ENCODE assay signal across 9 mouse cellular contexts in genomic region chr4:45530662-45531542, GRCm38 (mm10). TPM values are rescaled to one million over a fixed set of nuclear protein-coding genes. Genes with fewer than 3 reads are reported as not detected.
DNase-seq lines count a peak whose midpoint lies in the region; ATAC-seq and TF ChIP-seq lines count a peak whose summit lies in the region.
"Had no signal": no experiment of that assay in that cellular context is flagged by ENCODE, and none has a peak within 500 bp of the region (broad histone marks: within the 10 kb centered on the region; RNA-seq: fewer than 3 reads in every experiment).

No protein-coding gene starts in this region.

- no peaks in the 10 kb centered on the region for H3K9me3 ChIP-seq in embryonic facial prominence, embryonic 13.5 days
- no peaks in the 10 kb centered on the region for H3K9me3 ChIP-seq in limb, embryonic 11.5 days (ENCODE audit: control insufficient read depth, low read length)
- no peaks in the 10 kb centered on the region for H3K9me3 ChIP-seq in midbrain, embryonic 13.5 days

- ATAC-seq in embryonic facial prominence, embryonic 13.5 days (ENCODE audit: insufficient number of reproducible peaks, insufficient read depth, low FRiP score, low TSS enrichment, low read depth) = peak; percentile 87
- ATAC-seq in limb, embryonic 11.5 days (ENCODE audit: insufficient number of reproducible peaks, low FRiP score, low TSS enrichment, low read depth) = peak; percentile 83
- ATAC-seq in midbrain, embryonic 13.5 days = peak; percentile 93

- H3K36me3 ChIP-seq in embryonic facial prominence, embryonic 13.5 days = no peaks in the 10 kb centered on the region
- H3K36me3 ChIP-seq in heart, adult 2 months (ENCODE audit: control insufficient read depth, insufficient read depth, low read length) = peaks cover 2% of the 10 kb centered on the region
- no peaks in the 10 kb centered on the region for H3K36me3 ChIP-seq in kidney, adult 2 months (ENCODE audit: control insufficient read depth, insufficient read depth, low read length)
- no peaks in the 10 kb centered on the region for H3K36me3 ChIP-seq in limb, embryonic 11.5 days (ENCODE audit: control insufficient read depth, insufficient read depth, low read length)
- H3K36me3 ChIP-seq in midbrain, embryonic 13.5 days = no peaks in the 10 kb centered on the region
- H3K36me3 ChIP-seq in small intestine, adult 2 months (ENCODE audit: control insufficient read depth, insufficient read depth, low read length) = no peaks in the 10 kb centered on the region
- H3K36me3 ChIP-seq: G1E had no signal

- peak; percentile 71 for TF ChIP-seq EP300 in heart, adult 2 months (IDR thresholded peaks at IDR 0.05; ENCODE audit: insufficient read depth, low read depth, low read length)

- TF ChIP-seq CTCF in heart, adult 2 months (IDR thresholded peaks at IDR 0.05) = peak; percentile 55
- TF ChIP-seq CTCF in kidney, adult 2 months (conservative IDR thresholded peaks at IDR 0.05; ENCODE audit: insufficient read depth, insufficient read length, low read depth, low read length) = no peak
- no peak for TF ChIP-seq CTCF in small intestine, adult 2 months (IDR thresholded peaks at IDR 0.05; ENCODE audit: extremely low read depth, insufficient read length, insufficient replicate concordance, low read depth, low read length)

- intact Hi-C loops in heart, adult 2 months (cut with DNase I) = loop anchor here (2.0 to 10.0 kb wide), 4 partner anchors 94 to 516 kb away; partner anchors contain the start of genes Dcaf10, Exosc3, Polr1e and Tomm5

- TF ChIP-seq POLR2A in heart, adult 2 months (IDR thresholded peaks at IDR 0.05; ENCODE audit: insufficient read depth, low read depth, low read length) = peak; percentile 72
- TF ChIP-seq POLR2A in kidney, adult 2 months (IDR thresholded peaks at IDR 0.05; ENCODE audit: low read depth, low read length) = peak; percentile 88
- TF ChIP-seq POLR2A in small intestine, adult 2 months (IDR thresholded peaks at IDR 0.05; ENCODE audit: low read depth, low read length) = peak; percentile 83

- no peaks in the 10 kb centered on the region for H3K27me3 ChIP-seq in embryonic facial prominence, embryonic 13.5 days
- H3K27me3 ChIP-seq in heart, adult 2 months (ENCODE audit: control insufficient read depth, insufficient read depth, low read length) = no peaks in the 10 kb centered on the region
- H3K27me3 ChIP-seq in kidney, adult 2 months (replicated peaks; ENCODE audit: control insufficient read depth, insufficient read depth, low read length) = no peaks in the 10 kb centered on the region
- H3K27me3 ChIP-seq in limb, embryonic 11.5 days (ENCODE audit: control insufficient read depth, insufficient read depth, low read length) = no peaks in the 10 kb centered on the region
- peaks cover 39% of the 10 kb centered on the region for H3K27me3 ChIP-seq in midbrain, embryonic 13.5 days
- no peaks in the 10 kb centered on the region for H3K27me3 ChIP-seq in small intestine, adult 2 months (ENCODE audit: control insufficient read depth, insufficient read depth, low read length)

- H3K79me2 ChIP-seq in heart, adult 2 months (replicated peaks; ENCODE audit: control insufficient read depth, insufficient read depth, low read length) = no peaks in the 10 kb centered on the region

- peak; percentile 94 for DNase-seq in 3T3-L1 (ENCODE audit: low read depth, low spot score)
- peak; percentile 95 to 96 for DNase-seq in adrenal gland, postnatal 4 days (ENCODE audit: low spot score in 2 of 2)
- peak; percentile 94 for DNase-seq in heart, adult 2 months
- peak; percentile 98 for DNase-seq in kidney, adult 2 months
- DNase-seq in limb, embryonic 11.5 days (ENCODE audit: low spot score) = peak; percentile 98

- peak overlapping the region; percentile 91 for H3K27ac ChIP-seq in embryonic facial prominence, embryonic 13.5 days
- peak overlapping the region; percentile 93 for H3K27ac ChIP-seq in heart, adult 2 months
- peak overlapping the region; percentile 97 for H3K27ac ChIP-seq in kidney, adult 2 months (ENCODE audit: insufficient read depth, low read depth, low read length)
- H3K27ac ChIP-seq in limb, embryonic 11.5 days (replicated peaks; ENCODE audit: low read depth, low read length) = peak overlapping the region; percentile 88
- H3K27ac ChIP-seq in midbrain, embryonic 13.5 days = peak overlapping the region; percentile 79
- peak overlapping the region; percentile 98 for H3K27ac ChIP-seq in small intestine, adult 2 months (ENCODE audit: insufficient read depth, low read depth, low read length)

- peak overlapping the region; percentile 62 for H3K4me3 ChIP-seq in embryonic facial prominence, embryonic 13.5 days
- H3K4me3 ChIP-seq in heart, adult 2 months = peak overlapping the region; percentile 86
- peak overlapping the region; percentile 89 for H3K4me3 ChIP-seq in kidney, adult 2 months (ENCODE audit: insufficient read depth, low read depth, low read length)
- H3K4me3 ChIP-seq in limb, embryonic 11.5 days (ENCODE audit: low read depth, low read length) = peak overlapping the region; percentile 70
- H3K4me3 ChIP-seq in midbrain, embryonic 13.5 days (replicated peaks) = peak overlapping the region; percentile 54
- peak overlapping the region; percentile 95 for H3K4me3 ChIP-seq in small intestine, adult 2 months (ENCODE audit: low read depth, low read length)

- peaks cover 62% of the 10 kb centered on the region for H3K4me1 ChIP-seq in embryonic facial prominence, embryonic 13.5 days
- peaks cover 14% of the 10 kb centered on the region for H3K4me1 ChIP-seq in heart, adult 2 months (ENCODE audit: control insufficient read depth, insufficient read depth, low read length)
- H3K4me1 ChIP-seq in kidney, adult 2 months (ENCODE audit: control insufficient read depth, insufficient read depth, low read length) = peaks cover 27% of the 10 kb centered on the region
- H3K4me1 ChIP-seq in limb, embryonic 11.5 days (ENCODE audit: control insufficient read depth, insufficient read depth, low read length) = peaks cover 35% of the 10 kb centered on the region
- H3K4me1 ChIP-seq in midbrain, embryonic 13.5 days (replicated peaks) = peaks cover 57% of the 10 kb centered on the region
- peaks cover 23% of the 10 kb centered on the region for H3K4me1 ChIP-seq in small intestine, adult 2 months (ENCODE audit: control insufficient read depth, insufficient read depth, insufficient read length, low read length)

- H3K4me2 ChIP-seq in embryonic facial prominence, embryonic 13.5 days = peak overlapping the region; percentile 92
- H3K4me2 ChIP-seq in limb, embryonic 11.5 days (ENCODE audit: low read depth, severe bottlenecking) = peak overlapping the region; percentile 99
- H3K4me2 ChIP-seq in midbrain, embryonic 13.5 days (replicated peaks) = peak overlapping the region; percentile 80

- H3K9ac ChIP-seq in embryonic facial prominence, embryonic 13.5 days = peak overlapping the region; percentile 90
- peak overlapping the region; percentile 93 for H3K9ac ChIP-seq in heart, adult 2 months (ENCODE audit: low read depth, low read length)
- H3K9ac ChIP-seq in limb, embryonic 11.5 days (ENCODE audit: low read length) = peak overlapping the region; percentile 78
- peak overlapping the region; percentile 82 for H3K9ac ChIP-seq in midbrain, embryonic 13.5 days (replicated peaks)

- whole genome bisulfite sequencing in embryonic facial prominence, embryonic 13.5 days = under 1% methylated on average over 49 of the region's 68 CpGs
- WGBS in heart, adult 2 months = under 1% methylated on average over 54 of the region's 68 CpGs
- under 1% methylated on average over 63 of the region's 68 CpGs for WGBS in kidney, adult 2 months
- under 1% methylated on average over 41 of the region's 68 CpGs for WGBS in limb, embryonic 11.5 days
- WGBS in midbrain, embryonic 13.5 days = under 1% methylated on average over 46 of the region's 68 CpGs
- WGBS in small intestine, adult 2 months = 1% methylated on average over 67 of the region's 68 CpGs

RNA-seq across cellular contexts. Expression of gene Shb, which starts 1.4 kb away (rescaled TPM):
- total RNA-seq in adrenal gland, postnatal 4 days (2021) = 10 to 100 TPM; 52.3 to 55.3 TPM
- 3.8 and 4.2 TPM in 2 replicates for polyA plus RNA-seq in embryonic facial prominence, embryonic 13.5 days (2015; fragmentation: Nextera tagmentation; extraction: Ambion mirVana)
- total RNA-seq in heart, adult 2 months (2021) = 10 to 100 TPM; 27.2 to 43.0 TPM
- 19.2 and 19.4 TPM in 2 replicates for polyA plus RNA-seq in heart, adult 2 months (2012; rRNA removed)
- 57.1 and 59.4 TPM in 2 replicates for polyA plus RNA-seq in kidney, adult 2 months (2012; rRNA removed)
- 6.4 and 6.5 TPM in 2 replicates for polyA plus RNA-seq in limb, embryonic 11.5 days (2014; fragmentation: Nextera tagmentation; extraction: Ambion mirVana)
- 2.7 and 3.6 TPM in 2 replicates for polyA plus RNA-seq in midbrain, embryonic 13.5 days (2015; fragmentation: Nextera tagmentation; extraction: Ambion mirVana)
- 33.0 and 71.5 TPM in 2 replicates for polyA plus RNA-seq in small intestine, adult 2 months (2012; rRNA removed)
- total RNA-seq: G1E had no signal
- polyA plus RNA-seq: G1E had no signal

Comparison
In these comparisons a context has a peak if more than half of its experiments do, and no peak if none do; other contexts are left out.
1. Peak in every context shown above with its lines: DNase-seq, ATAC-seq, H3K4me3 ChIP-seq and H3K27ac ChIP-seq.